Comparison of ENCODE assay signal across 8 mouse cellular contexts in genomic region chr8:87469931-87470833, GRCm38 (mm10). TPM values are rescaled to one million over a fixed set of nuclear protein-coding genes. Genes with fewer than 3 reads are reported as not detected.
DNase-seq lines count a peak whose midpoint lies in the region; ATAC-seq and TF ChIP-seq lines count a peak whose summit lies in the region.

No protein-coding gene starts in this region.

- ATAC-seq in forebrain, embryonic 16.5 days: no peak
- ATAC-seq in kidney, embryonic 15.5 days (replicated peaks; ENCODE audit: low FRiP score): no peak
- no peak for ATAC-seq in neural tube, embryonic 12.5 days (ENCODE audit: low FRiP score, low read depth)

- H3K9me3 ChIP-seq in forebrain, embryonic 16.5 days (ENCODE audit: control insufficient read depth, low read length): no peaks in the 10 kb centered on the region
- no peaks in the 10 kb centered on the region for H3K9me3 ChIP-seq in kidney, embryonic 15.5 days (replicated peaks)
- H3K9me3 ChIP-seq in neural tube, embryonic 12.5 days: no peaks in the 10 kb centered on the region

- no peak for TF ChIP-seq CTCF in gastrocnemius, adult 2 months (IDR thresholded peaks at IDR 0.05)

- H3K9ac ChIP-seq in forebrain, embryonic 16.5 days (replicated peaks; ENCODE audit: low read depth, low read length): peak overlapping the region; percentile 30
- no peak overlapping the region for H3K9ac ChIP-seq in kidney, embryonic 15.5 days
- peak overlapping the region; percentile 70 for H3K9ac ChIP-seq in neural tube, embryonic 12.5 days

- no peaks in the 10 kb centered on the region for H3K36me3 ChIP-seq in forebrain, embryonic 16.5 days (ENCODE audit: control insufficient read depth, insufficient read depth)
- no peaks in the 10 kb centered on the region for H3K36me3 ChIP-seq in kidney, embryonic 15.5 days
- H3K36me3 ChIP-seq in neural tube, embryonic 12.5 days: no peaks in the 10 kb centered on the region

- peak overlapping the region; percentile 56 for H3K4me3 ChIP-seq in gastrocnemius, adult 2 months
- H3K4me3 ChIP-seq in forebrain, embryonic 16.5 days (replicated peaks; ENCODE audit: low read length): peak overlapping the region; percentile 77
- H3K4me3 ChIP-seq in kidney, embryonic 15.5 days (replicated peaks): peak overlapping the region; percentile 55
- peak overlapping the region; percentile 58 for H3K4me3 ChIP-seq in neural tube, embryonic 12.5 days

- H3K4me1 ChIP-seq in forebrain, embryonic 16.5 days (replicated peaks; ENCODE audit: control insufficient read depth, insufficient read depth, low read length): peaks cover 46% of the 10 kb centered on the region
- H3K4me1 ChIP-seq in kidney, embryonic 15.5 days: peaks cover 50% of the 10 kb centered on the region
- peaks cover 42% of the 10 kb centered on the region for H3K4me1 ChIP-seq in neural tube, embryonic 12.5 days

- no peak for DNase-seq in gastrocnemius, adult 2 months
- no peak for DNase-seq in gastrocnemius, postnatal 14 days
- peak; percentile 87 to 93 for DNase-seq in cerebellum, adult 18-20 months
- DNase-seq in adrenal gland, postnatal 14 days: no peak
- DNase-seq in ovary, postnatal 14 days (ENCODE audit: low spot score): no peak

- peak overlapping the region; percentile 98 for H3K4me2 ChIP-seq in forebrain, embryonic 16.5 days (ENCODE audit: low read length)
- peak overlapping the region; percentile 54 for H3K4me2 ChIP-seq in kidney, embryonic 15.5 days
- peak overlapping the region; percentile 95 for H3K4me2 ChIP-seq in neural tube, embryonic 12.5 days (replicated peaks)

- peaks cover 59% of the 10 kb centered on the region for H3K27me3 ChIP-seq in forebrain, embryonic 16.5 days (replicated peaks; ENCODE audit: control insufficient read depth, insufficient read depth, low read length)
- peaks cover 97% of the 10 kb centered on the region for H3K27me3 ChIP-seq in kidney, embryonic 15.5 days
- H3K27me3 ChIP-seq in neural tube, embryonic 12.5 days (replicated peaks): peaks cover 84% of the 10 kb centered on the region

- intact Hi-C loops in gastrocnemius, adult 2 months (cut with DNase I): loop anchor here (10.0 kb wide), 1 partner anchor 535 kb away; no protein-coding TSS in a partner anchor
- intact Hi-C loops in gastrocnemius, postnatal 14 days (cut with DNase I; ENCODE audit: low total_unique reads): no loop called here

- under 1% methylated on average over 59 of the region's 59 CpGs for WGBS in forebrain, embryonic 16.5 days
- WGBS in kidney, embryonic 15.5 days: under 1% methylated on average over 59 of the region's 59 CpGs
- under 1% methylated on average over 59 of the region's 59 CpGs for WGBS in neural tube, embryonic 12.5 days

- H3K27ac ChIP-seq in gastrocnemius, adult 2 months: no peak overlapping the region
- no peak overlapping the region for H3K27ac ChIP-seq in forebrain, embryonic 16.5 days (ENCODE audit: low read length)
- no peak overlapping the region for H3K27ac ChIP-seq in kidney, embryonic 15.5 days
- no peak overlapping the region for H3K27ac ChIP-seq in neural tube, embryonic 12.5 days

RNA-seq across cellular contexts. Expression of gene Cbln1, which starts 2.2 kb away (rescaled TPM):
- not detected for total RNA-seq in gastrocnemius, adult 2 months (2021)
- total RNA-seq in gastrocnemius, postnatal 14 days (2021): under 1 TPM in 1 of 2 experiments, not detected in 1; 0.21 TPM
- polyA plus RNA-seq in forebrain, embryonic 16.5 days (2015; fragmentation: Nextera tagmentation; extraction: Ambion mirVana): 4.6 and 5.9 TPM in 2 replicates
- not detected in 2 replicates for polyA plus RNA-seq in kidney, embryonic 15.5 days (2015; fragmentation: Nextera tagmentation; extraction: Ambion mirVana)
- 14.1 and 14.7 TPM in 2 replicates for polyA plus RNA-seq in neural tube, embryonic 12.5 days (2016; fragmentation: Nextera tagmentation; extraction: Ambion mirVana)
- 0.52 and 1.2 TPM in 2 replicates for total RNA-seq in adrenal gland, postnatal 14 days (2021)

Comparison
In these comparisons a context has a peak if more than half of its experiments do, and no peak if none do; other contexts are left out.
1. DNase-seq: peak in cerebellum, adult 18-20 months (2 of 2); none in gastrocnemius, adult 2 months (single experiment), gastrocnemius, postnatal 14 days (single experiment), adrenal gland, postnatal 14 days (single experiment) and ovary, postnatal 14 days (single experiment).
2. Peak in every context shown above with its lines, with median percentiles within 50 percentile points of each other: H3K4me3 ChIP-seq and H3K4me2 ChIP-seq.